Comparison of ENCODE assay signal across 12 mouse cellular contexts in genomic region chr2:109989679-109990473, GRCm38 (mm10). TPM values are rescaled to one million over a fixed set of nuclear protein-coding genes. Genes with fewer than 3 reads are reported as not detected.
DNase-seq lines count a peak whose midpoint lies in the region; ATAC-seq lines count a peak whose summit lies in the region.
"Had no signal": no experiment of that assay in that cellular context is flagged by ENCODE, and none has a peak within 500 bp of the region (broad histone marks: within the 10 kb centered on the region; RNA-seq: fewer than 3 reads in every experiment).

No protein-coding gene starts in this region.

- H3K4me2 ChIP-seq in heart, embryonic 13.5 days, result peak overlapping the region; percentile 39
- H3K4me2 ChIP-seq in midbrain, embryonic 11.5 days, result peak overlapping the region; percentile 12; the same call in 1 of the 2 replicates
- H3K4me2 ChIP-seq in midbrain, embryonic 13.5 days (replicated peaks), result no peak overlapping the region
- no peak overlapping the region for H3K4me2 ChIP-seq in intestine, embryonic 15.5 days (replicated peaks)
- H3K4me2 ChIP-seq in stomach, embryonic 14.5 days (replicated peaks; ENCODE audit: low read depth, low read length), result no peak overlapping the region
- H3K4me2 ChIP-seq: lung, embryonic 15.5 days had no signal

- H3K9ac ChIP-seq in heart, embryonic 13.5 days, result no peak overlapping the region
- H3K9ac ChIP-seq in midbrain, embryonic 11.5 days (ENCODE audit: low read length), result no peak overlapping the region
- no peak overlapping the region for H3K9ac ChIP-seq in midbrain, embryonic 13.5 days (replicated peaks)
- no peak overlapping the region for H3K9ac ChIP-seq in intestine, embryonic 15.5 days
- H3K9ac ChIP-seq in stomach, embryonic 14.5 days (replicated peaks; ENCODE audit: low read depth, low read length), result no peak overlapping the region
- H3K9ac ChIP-seq: lung, embryonic 15.5 days had no signal

- no peak for DNase-seq in heart, adult 8-10 months (ENCODE audit: low spot score)
- DNase-seq in midbrain, embryonic 11.5 days (ENCODE audit: low spot score, missing footprints), result peak; percentile 88
- DNase-seq in c-Kit-positive CD71-positive TER-119-positive erythroid progenitor cells, embryonic 14.5 days (ENCODE audit: low spot score), result no peak
- DNase-seq in frontal cortex, postnatal 14 days (ENCODE audit: low spot score in 2 of 2), result no peak
- DNase-seq: layer of hippocampus, adult 9-11 months; left cerebral cortex, postnatal 4 days; thymus, postnatal 4 days had no signal

- WGBS in heart, embryonic 13.5 days, result 50% methylated on average over 8 of the region's 8 CpGs
- 31% methylated on average over 8 of the region's 8 CpGs for WGBS in midbrain, embryonic 11.5 days
- 28% methylated on average over 8 of the region's 8 CpGs for WGBS in midbrain, embryonic 13.5 days
- WGBS in intestine, embryonic 15.5 days, result 29% methylated on average over 8 of the region's 8 CpGs
- 33% methylated on average over 8 of the region's 8 CpGs for WGBS in stomach, embryonic 14.5 days

- no peak overlapping the region for H3K4me3 ChIP-seq in heart, embryonic 13.5 days
- H3K4me3 ChIP-seq in midbrain, embryonic 11.5 days (ENCODE audit: low read depth, low read length), result no peak overlapping the region
- H3K4me3 ChIP-seq in midbrain, embryonic 13.5 days (replicated peaks), result no peak overlapping the region
- H3K4me3 ChIP-seq in intestine, embryonic 15.5 days (replicated peaks), result no peak overlapping the region
- H3K4me3 ChIP-seq in stomach, embryonic 14.5 days (ENCODE audit: low read depth, low read length), result no peak overlapping the region
- H3K4me3 ChIP-seq: lung, embryonic 15.5 days had no signal

- H3K4me1 ChIP-seq in heart, embryonic 13.5 days, result peaks cover 65% of the 10 kb centered on the region
- H3K4me1 ChIP-seq in midbrain, embryonic 11.5 days (ENCODE audit: control insufficient read depth, insufficient read depth, low read length), result peaks cover 20% of the 10 kb centered on the region
- peaks cover 28% of the 10 kb centered on the region for H3K4me1 ChIP-seq in midbrain, embryonic 13.5 days (replicated peaks)
- peaks cover 33% of the 10 kb centered on the region for H3K4me1 ChIP-seq in intestine, embryonic 15.5 days (replicated peaks)
- H3K4me1 ChIP-seq in stomach, embryonic 14.5 days (ENCODE audit: control insufficient read depth, insufficient read depth, low read length), result peaks cover 50% of the 10 kb centered on the region
- H3K4me1 ChIP-seq: lung, embryonic 15.5 days had no signal

- H3K27ac ChIP-seq in heart, embryonic 13.5 days (replicated peaks), result peak overlapping the region; percentile 53; the same call in 1 of the 2 replicates
- H3K27ac ChIP-seq in midbrain, embryonic 11.5 days (ENCODE audit: low read depth, low read length), result no peak overlapping the region; the same call in 1 of the 2 replicates
- no peak overlapping the region for H3K27ac ChIP-seq in midbrain, embryonic 13.5 days
- peak overlapping the region; percentile 64 for H3K27ac ChIP-seq in intestine, embryonic 15.5 days
- peak overlapping the region; percentile 68 for H3K27ac ChIP-seq in stomach, embryonic 14.5 days (ENCODE audit: low read length)
- H3K27ac ChIP-seq: lung, embryonic 15.5 days had no signal

- no peaks in the 10 kb centered on the region for H3K27me3 ChIP-seq in heart, embryonic 13.5 days (replicated peaks)
- no peaks in the 10 kb centered on the region for H3K27me3 ChIP-seq in midbrain, embryonic 11.5 days (ENCODE audit: control insufficient read depth, insufficient read depth, low read length)
- no peaks in the 10 kb centered on the region for H3K27me3 ChIP-seq in midbrain, embryonic 13.5 days
- no peaks in the 10 kb centered on the region for H3K27me3 ChIP-seq in intestine, embryonic 15.5 days (replicated peaks)
- H3K27me3 ChIP-seq in stomach, embryonic 14.5 days (ENCODE audit: control insufficient read depth, insufficient read depth, low read length), result no peaks in the 10 kb centered on the region

- H3K9me3 ChIP-seq in heart, embryonic 13.5 days, result no peaks in the 10 kb centered on the region
- H3K9me3 ChIP-seq in midbrain, embryonic 11.5 days (ENCODE audit: control insufficient read depth, low read length), result no peaks in the 10 kb centered on the region
- no peaks in the 10 kb centered on the region for H3K9me3 ChIP-seq in midbrain, embryonic 13.5 days
- no peaks in the 10 kb centered on the region for H3K9me3 ChIP-seq in intestine, embryonic 15.5 days
- H3K9me3 ChIP-seq in stomach, embryonic 14.5 days (ENCODE audit: control insufficient read depth, low read depth, low read length), result no peaks in the 10 kb centered on the region
- H3K9me3 ChIP-seq: lung, embryonic 15.5 days had no signal

- no peaks in the 10 kb centered on the region for H3K36me3 ChIP-seq in heart, embryonic 13.5 days
- no peaks in the 10 kb centered on the region for H3K36me3 ChIP-seq in midbrain, embryonic 11.5 days (ENCODE audit: control insufficient read depth, insufficient read depth, low read length)
- no peaks in the 10 kb centered on the region for H3K36me3 ChIP-seq in midbrain, embryonic 13.5 days
- no peaks in the 10 kb centered on the region for H3K36me3 ChIP-seq in intestine, embryonic 15.5 days
- H3K36me3 ChIP-seq in stomach, embryonic 14.5 days (ENCODE audit: control insufficient read depth, insufficient read depth, low read length), result no peaks in the 10 kb centered on the region
- H3K36me3 ChIP-seq: lung, embryonic 15.5 days had no signal

- ATAC-seq in heart, embryonic 13.5 days (ENCODE audit: extremely low read depth, insufficient number of reproducible peaks, low FRiP score, low TSS enrichment), result no peak
- peak; percentile 51; the same call in 1 of the 2 replicates for ATAC-seq in midbrain, embryonic 11.5 days (ENCODE audit: low FRiP score)
- ATAC-seq in midbrain, embryonic 13.5 days, result no peak
- ATAC-seq in intestine, embryonic 15.5 days, result no peak
- ATAC-seq in stomach, embryonic 14.5 days (ENCODE audit: insufficient number of reproducible peaks, insufficient read depth, low FRiP score, low read depth), result no peak

RNA-seq across cellular contexts. Expression of gene Ccdc34, which starts 27.7 kb away (rescaled TPM):
- polyA plus RNA-seq in heart, embryonic 13.5 days (2015; fragmentation: Nextera tagmentation; extraction: Ambion mirVana), result 25.2 and 27.2 TPM in 2 replicates
- total RNA-seq in heart, adult 8-10 months (2022), result 1 to 10 TPM; 3.9 to 4.8 (median 4.5) TPM
- 59.0 and 67.9 TPM in 2 replicates for polyA plus RNA-seq in midbrain, embryonic 11.5 days (2014; fragmentation: Nextera tagmentation; extraction: Ambion mirVana)
- 44.5 and 45.8 TPM in 2 replicates for polyA plus RNA-seq in midbrain, embryonic 13.5 days (2015; fragmentation: Nextera tagmentation; extraction: Ambion mirVana)
- polyA plus RNA-seq in intestine, embryonic 15.5 days (2015; fragmentation: Nextera tagmentation; extraction: Ambion mirVana), result 45.8 and 51.1 TPM in 2 replicates
- polyA plus RNA-seq in stomach, embryonic 14.5 days (2014; fragmentation: Nextera tagmentation; extraction: Ambion mirVana), result 53.0 and 53.8 TPM in 2 replicates

Comparison
In these comparisons a context has a peak if more than half of its experiments do, and no peak if none do; other contexts are left out.
1. H3K4me2 ChIP-seq: peak in heart, embryonic 13.5 days (single experiment) and midbrain, embryonic 11.5 days (single experiment); none in midbrain, embryonic 13.5 days (single experiment), intestine, embryonic 15.5 days (single experiment) and stomach, embryonic 14.5 days (single experiment).
2. H3K27ac ChIP-seq: peak in heart, embryonic 13.5 days (single experiment), intestine, embryonic 15.5 days (single experiment) and stomach, embryonic 14.5 days (single experiment); none in midbrain, embryonic 11.5 days (single experiment) and midbrain, embryonic 13.5 days (single experiment).